Mouse (Mus musculus) midbrain, embryonic 13.5 days (tissue): ENCODE data around the gene Uox. TPM values are rescaled to one million over a fixed set of nuclear protein-coding genes. Genes with fewer than 3 reads are reported as not detected.

Experiments used
- ATAC-seq: fragments of 200-750 bp; cut with Nextera tagmentation; 2 replicates; pipeline ENCODE4 v1.8.0; 2017; ENCODE audit warnings: mild to moderate bottlenecking, moderate TSS enrichment, moderate library complexity
- H3K27ac ChIP-seq: fragments of 300-500 bp; sonication (generic); 2 replicates; pipeline ENCODE4 v1.5.1; 2015; ENCODE audit warnings: inconsistent platforms, mild to moderate bottlenecking, moderate library complexity
- H3K27me3 ChIP-seq: fragments of 300-500 bp; sonication (generic); 2 replicates; pipeline ENCODE4 v1.6.1; 2015; ENCODE audit warnings: mild to moderate bottlenecking, inconsistent platforms
- H3K36me3 ChIP-seq: fragments of 300-500 bp; sonication (generic); 2 replicates; pipeline ENCODE4 v1.6.1; 2015; ENCODE audit warnings: mild to moderate bottlenecking, inconsistent platforms
- H3K4me1 ChIP-seq: fragments of 300-500 bp; sonication (generic); replicated peaks from 2 replicates; pipeline ENCODE4 v1.6.1; 2015; ENCODE audit warnings: inconsistent platforms
- H3K4me2 ChIP-seq: fragments of 300-500 bp; sonication (generic); replicated peaks from 2 replicates; pipeline ENCODE4 v1.6.1; 2015; ENCODE audit warnings: moderate library complexity, mild to moderate bottlenecking, inconsistent platforms
- H3K4me3 ChIP-seq: fragments of 300-500 bp; sonication (generic); replicated peaks from 2 replicates; pipeline ENCODE4 v1.5.1; 2015; ENCODE audit warnings: mild to moderate bottlenecking, inconsistent platforms
- H3K9ac ChIP-seq: fragments of 300-500 bp; sonication (generic); replicated peaks from 2 replicates; pipeline ENCODE4 v1.6.1; 2015; ENCODE audit warnings: mild to moderate bottlenecking, inconsistent platforms
- H3K9me3 ChIP-seq: fragments of 300-500 bp; sonication (generic); 2 replicates; pipeline ENCODE4 v1.6.1; 2016; ENCODE audit warnings: mild to moderate bottlenecking, inconsistent platforms
- WGBS: fragments of 180-500 bp; shearing (Covaris S2); methylation state at CpG from one replicate; pipeline ENCODE4 v1.1.7; 2015; 5-methylcytosine and 5-hydroxymethylcytosine counted together
- polyA plus RNA-seq: library from polyadenylated mRNA; unstranded; fragments of >200 nt; fragmentation: Nextera tagmentation; extraction: Ambion mirVana; gene quantifications from 2 replicates; pipeline ENCODE4 v1.2.1, GENCODE M21; 2015

The Uox gene
- polyA plus RNA-seq, 1 experiment from 2014 or later = not detected

GRCm38 (mm10) chr3:146564268-146565064 lies 5.8 kb upstream of the Uox start:
- Histone ChIP-seq H3K27ac (no peak overlapping the region), H3K9ac (no peak overlapping the region), H3K36me3 (no peaks in the 10 kb centered on the region), H3K4me1 (peaks cover 5% of the 10 kb centered on the region), H3K4me2 (0 out of 2 replicates have a peak overlapping the region, but pooled peaks have one; percentile 1), H3K4me3 (no peak overlapping the region), H3K27me3 (no peaks in the 10 kb centered on the region), H3K9me3 (no peaks in the 10 kb centered on the region)
- 25% methylated on average over 14 of the region's 14 CpGs for WGBS
- peak; percentile 66 for ATAC-seq

GRCm38 (mm10) chr3:146565065-146565411 lies 5.2 kb upstream of the Uox start:
- Histone ChIP-seq H3K27me3 (no peaks in the 10 kb centered on the region), H3K4me1 (peaks cover 5% of the 10 kb centered on the region), H3K4me3 (no peak overlapping the region), H3K27ac (no peak overlapping the region), H3K9ac (no peak overlapping the region), H3K36me3 (no peaks in the 10 kb centered on the region), H3K9me3 (no peaks in the 10 kb centered on the region), H3K4me2 (no peak overlapping the region)
- 91% methylated on average over 1 of the region's 1 CpGs for WGBS
- no peak for ATAC-seq

- no peaks in the 10 kb centered on the region for H3K27me3 ChIP-seq
- no peak overlapping the region for H3K9ac ChIP-seq
- no peaks in the 10 kb centered on the region for H3K9me3 ChIP-seq
- no peak overlapping the region for H3K4me3 ChIP-seq
- no peak overlapping the region for H3K27ac ChIP-seq
- peaks cover 5% of the 10 kb centered on the region for H3K4me1 ChIP-seq
- WGBS = 89% methylated on average over 7 of the region's 7 CpGs
- ATAC-seq = no peak
- no peaks in the 10 kb centered on the region for H3K36me3 ChIP-seq
- no peak overlapping the region for H3K4me2 ChIP-seq
These were observed 2.9 kb upstream of the Uox start for GRCm38 (mm10) chr3:146567366-146567765.

DNA sequence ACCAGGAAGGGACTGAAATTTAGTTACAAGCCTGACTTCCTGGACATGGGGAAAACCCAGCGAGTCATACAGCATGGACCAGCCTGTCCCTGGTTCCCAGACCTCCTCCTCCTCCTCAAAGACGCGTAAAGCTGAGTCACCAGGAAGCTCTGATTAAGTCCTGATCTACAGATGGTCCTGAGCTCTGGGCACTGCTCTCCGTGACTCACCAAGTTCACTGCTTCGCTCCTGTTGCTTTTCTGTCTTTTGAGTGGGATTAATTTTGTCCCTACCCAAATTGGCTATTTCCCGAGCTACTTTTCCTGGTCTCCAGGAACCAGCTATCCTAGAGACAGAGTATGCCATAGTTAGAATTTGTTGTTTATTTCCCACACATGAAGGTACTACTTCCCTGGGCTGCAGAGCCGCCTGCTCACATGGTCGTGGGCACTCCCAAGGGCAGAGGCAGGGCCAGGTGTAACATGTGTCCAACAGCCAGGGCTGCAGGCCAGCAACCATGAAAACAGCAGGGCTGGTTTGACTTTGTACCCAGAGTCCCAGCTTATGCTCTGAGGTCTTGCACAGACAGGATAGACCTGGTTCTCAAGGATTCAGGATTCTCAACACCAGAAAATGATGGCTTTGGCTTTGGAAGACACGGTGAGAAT lies 2.2 kb upstream of the Uox start:
- 85% methylated on average over 9 of the region's 9 CpGs for WGBS
- no peak overlapping the region for H3K4me2 ChIP-seq
- no peaks in the 10 kb centered on the region for H3K36me3 ChIP-seq
- peaks cover 5% of the 10 kb centered on the region for H3K4me1 ChIP-seq
- no peak for ATAC-seq
- H3K4me3 ChIP-seq = no peak overlapping the region
- H3K9ac ChIP-seq = no peak overlapping the region
- no peaks in the 10 kb centered on the region for H3K9me3 ChIP-seq
- no peak overlapping the region for H3K27ac ChIP-seq
- no peaks in the 10 kb centered on the region for H3K27me3 ChIP-seq

DNA sequence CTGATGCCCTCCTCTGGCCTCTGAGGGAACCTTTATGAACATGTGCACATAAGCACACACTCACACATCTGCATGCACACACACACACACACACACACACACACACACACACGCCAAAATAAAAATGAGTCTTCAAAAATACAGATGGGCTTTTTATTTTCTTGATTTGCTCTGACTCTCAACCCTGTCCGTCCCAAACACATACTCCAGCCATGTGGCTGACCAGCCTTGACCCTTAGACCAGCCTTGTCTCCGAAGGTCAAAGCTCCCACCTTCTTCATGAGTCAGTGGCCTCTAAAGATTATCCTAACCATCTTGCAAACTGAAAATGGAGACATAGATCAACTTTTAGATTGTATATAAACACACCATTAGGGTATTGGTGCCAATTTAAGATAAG lies 632 bp upstream of the Uox start:
- no peak overlapping the region for H3K4me3 ChIP-seq
- WGBS = 90% methylated on average over 3 of the region's 3 CpGs
- H3K4me2 ChIP-seq = no peak overlapping the region
- H3K9ac ChIP-seq = no peak overlapping the region
- H3K9me3 ChIP-seq = no peaks in the 10 kb centered on the region
- peaks cover 3% of the 10 kb centered on the region for H3K4me1 ChIP-seq
- no peak for ATAC-seq
- no peaks in the 10 kb centered on the region for H3K27me3 ChIP-seq
- H3K36me3 ChIP-seq = no peaks in the 10 kb centered on the region
- no peak overlapping the region for H3K27ac ChIP-seq

GRCm38 (mm10) chr3:146570939-146571338 lies 713 bp downstream of the Uox start:
- H3K4me3 ChIP-seq = no peak overlapping the region
- ATAC-seq = no peak
- H3K9ac ChIP-seq = no peak overlapping the region
- H3K4me2 ChIP-seq = no peak overlapping the region
- WGBS = 85% methylated on average over 6 of the region's 6 CpGs
- no peaks in the 10 kb centered on the region for H3K4me1 ChIP-seq
- H3K27ac ChIP-seq = no peak overlapping the region
- H3K27me3 ChIP-seq = no peaks in the 10 kb centered on the region
- H3K36me3 ChIP-seq = no peaks in the 10 kb centered on the region
- H3K9me3 ChIP-seq = no peaks in the 10 kb centered on the region

- no peaks in the 10 kb centered on the region for H3K9me3 ChIP-seq
- no peak overlapping the region for H3K9ac ChIP-seq
- H3K4me3 ChIP-seq = no peak overlapping the region
- H3K4me1 ChIP-seq = no peaks in the 10 kb centered on the region
- H3K27ac ChIP-seq = no peak overlapping the region
- H3K36me3 ChIP-seq = no peaks in the 10 kb centered on the region
- no peak overlapping the region for H3K4me2 ChIP-seq
- ATAC-seq = no peak
- WGBS = 89% methylated on average over 1 of the region's 1 CpGs
- H3K27me3 ChIP-seq = no peaks in the 10 kb centered on the region
These were observed 1.1 kb downstream of the Uox start for GRCm38 (mm10) chr3:146571341-146571740.

- Histone ChIP-seq H3K27me3 (no peaks in the 10 kb centered on the region), H3K4me1 (no peaks in the 10 kb centered on the region), H3K9me3 (no peaks in the 10 kb centered on the region), H3K4me3 (no peak overlapping the region), H3K27ac (no peak overlapping the region), H3K9ac (no peak overlapping the region), H3K36me3 (no peaks in the 10 kb centered on the region), H3K4me2 (no peak overlapping the region)
- WGBS = 65% methylated on average over 2 of the region's 2 CpGs
- ATAC-seq = no peak
These were observed 7.4 kb downstream of the Uox start for GRCm38 (mm10) chr3:146577591-146577990.

GRCm38 (mm10) chr3:146580039-146580729 lies 10.0 kb downstream of the Uox start:
- Histone ChIP-seq H3K36me3 (no peaks in the 10 kb centered on the region), H3K9me3 (no peaks in the 10 kb centered on the region), H3K27me3 (no peaks in the 10 kb centered on the region), H3K4me1 (no peaks in the 10 kb centered on the region), H3K4me3 (no peak overlapping the region), H3K27ac (no peak overlapping the region), H3K4me2 (no peak overlapping the region), H3K9ac (no peak overlapping the region)
- no peak for ATAC-seq
- WGBS = 88% methylated on average over 3 of the region's 3 CpGs

DNA sequence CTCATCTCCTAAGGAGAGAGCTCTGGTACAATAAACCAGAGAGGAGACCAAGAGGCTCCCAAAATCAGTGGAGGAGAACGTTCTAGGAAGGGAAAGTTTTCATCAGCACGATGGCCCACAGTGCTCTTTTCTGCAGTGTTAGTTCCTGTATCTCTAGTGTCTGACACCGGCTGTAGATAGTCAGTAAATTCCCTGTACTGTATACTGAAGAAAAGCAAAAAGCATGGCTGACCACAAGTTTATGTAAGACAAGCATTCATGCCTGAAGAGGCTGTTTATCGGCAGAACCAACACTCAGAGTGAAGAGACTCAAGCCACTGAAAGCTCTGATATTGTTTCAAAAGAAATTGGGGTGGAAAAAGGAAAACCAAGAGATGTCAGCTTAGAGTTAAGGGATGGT lies 13.3 kb downstream of the Uox start:
- Histone ChIP-seq H3K4me1 (no peaks in the 10 kb centered on the region), H3K9ac (no peak overlapping the region), H3K9me3 (no peaks in the 10 kb centered on the region), H3K4me2 (no peak overlapping the region), H3K4me3 (no peak overlapping the region), H3K27me3 (no peaks in the 10 kb centered on the region), H3K36me3 (no peaks in the 10 kb centered on the region), H3K27ac (no peak overlapping the region)
- ATAC-seq = no peak
- 88% methylated on average over 4 of the region's 4 CpGs for WGBS

DNA sequence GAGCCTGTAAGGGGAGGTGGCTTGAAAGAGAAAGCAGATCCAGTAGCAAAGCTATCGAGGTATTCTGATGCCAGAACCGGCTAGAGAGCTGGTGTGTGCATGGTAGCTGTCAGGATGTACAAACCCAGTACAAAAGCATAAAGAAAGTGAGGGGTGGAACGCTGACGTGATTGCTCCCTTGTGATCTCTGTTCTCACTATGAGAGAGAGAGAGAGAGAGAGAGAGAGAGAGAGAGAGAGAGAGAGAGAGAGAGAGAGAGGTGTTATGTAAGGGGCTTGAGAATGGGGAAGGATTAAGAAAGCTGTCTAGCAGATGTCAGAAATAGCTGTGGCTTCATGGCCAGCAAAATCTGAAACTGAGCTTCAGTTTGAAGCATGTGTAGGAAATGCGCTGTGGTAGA lies 13.7 kb downstream of the Uox start:
- no peaks in the 10 kb centered on the region for H3K36me3 ChIP-seq
- H3K27me3 ChIP-seq = no peaks in the 10 kb centered on the region
- 69% methylated on average over 5 of the region's 5 CpGs for WGBS
- no peaks in the 10 kb centered on the region for H3K9me3 ChIP-seq
- no peak overlapping the region for H3K4me3 ChIP-seq
- no peak overlapping the region for H3K4me2 ChIP-seq
- no peak for ATAC-seq
- no peak overlapping the region for H3K27ac ChIP-seq
- H3K4me1 ChIP-seq = no peaks in the 10 kb centered on the region
- H3K9ac ChIP-seq = no peak overlapping the region

GRCm38 (mm10) chr3:146586616-146587015 lies 16.4 kb downstream of the Uox start:
- Histone ChIP-seq H3K4me2 (no peak overlapping the region), H3K36me3 (no peaks in the 10 kb centered on the region), H3K9me3 (no peaks in the 10 kb centered on the region), H3K27ac (no peak overlapping the region), H3K4me3 (no peak overlapping the region), H3K27me3 (no peaks in the 10 kb centered on the region), H3K9ac (no peak overlapping the region), H3K4me1 (no peaks in the 10 kb centered on the region)
- 94% methylated on average over 14 of the region's 14 CpGs for WGBS
- ATAC-seq = no peak
